In genomic region chr12:79452882-79453281, GRCm38 (mm10) we compare ENCODE assay signal across 24 mouse cellular contexts.
A peak's percentile ranks its signal among the peaks of the same experiment; 100 is the strongest.
DNase-seq lines count a peak whose midpoint lies in the region; TF ChIP-seq lines count a peak whose summit lies in the region.
"Had no signal": no experiment of that assay in that cellular context is flagged by ENCODE, and none has a peak within 500 bp of the region (broad histone marks: within the 10 kb centered on the region; RNA-seq: fewer than 3 reads in every experiment).

No protein-coding gene starts in this region.

- H3K4me3 ChIP-seq in lung, adult 2 months (replicated peaks; ENCODE audit: extremely low read depth, low read depth, low read length), result no peak overlapping the region
- H3K4me3 ChIP-seq: embryonic facial prominence, embryonic 13.5 days; erythroblast, embryonic 14.5 days; forebrain, embryonic 12.5 days; limb, embryonic 15.5 days; megakaryocyte, embryonic 14.5 days; midbrain, embryonic 15.5 days; neural tube, embryonic 12.5 days had no signal

- WGBS in lung, adult 2 months, result 56% methylated on average over 4 of the region's 4 CpGs

- TF ChIP-seq CTCF in lung, adult 2 months (IDR thresholded peaks at IDR 0.05; ENCODE audit: insufficient read depth, low read length), result no peak

- peak; percentile 57; the same call in 1 of the 2 replicates for TF ChIP-seq POLR2A in lung, adult 2 months (IDR thresholded peaks at IDR 0.05; ENCODE audit: borderline replicate concordance, extremely low read depth, low read depth, low read length)

- H3K4me1 ChIP-seq in lung, adult 2 months (ENCODE audit: control insufficient read depth, insufficient read depth, low read length), result peaks cover 5% of the 10 kb centered on the region
- H3K4me1 ChIP-seq: megakaryocyte, embryonic 14.5 days; midbrain, embryonic 15.5 days had no signal

- peak; percentile 25 to 66 for DNase-seq in adrenal gland, adult (ENCODE audit: inconsistent age in 2 of 2, low spot score in 1 of 2)
- DNase-seq in adrenal gland, postnatal 25 days, result no peak
- peak; percentile 6 for DNase-seq in kidney, adult 9 months
- DNase-seq in kidney, adult 18-20 months, result no peak
- DNase-seq in lung, adult 2 months, result no peak
- DNase-seq in lung, postnatal 25 days (ENCODE audit: low spot score), result peak; percentile 71
- DNase-seq in kidney, postnatal 25 days, result no peak
- DNase-seq in embryo, embryonic 10.5 days (ENCODE audit: low spot score), result no peak
- DNase-seq: cerebellum, adult 2 months; cerebellum, postnatal 25 days; embryo, embryonic 11 days; gastrocnemius, postnatal 25 days; kidney, adult 8-10 months; kidney, postnatal 36 days; retina, postnatal 1 day; right cerebral cortex, postnatal 25 days; spleen, adult 18-20 months had no signal

Comparison
In these comparisons a context has a peak if more than half of its experiments do, and no peak if none do; other contexts are left out.
1. DNase-seq: peak in adrenal gland, adult (2 of 2), kidney, adult 9 months (single experiment) and lung, postnatal 25 days (single experiment); none in adrenal gland, postnatal 25 days (single experiment), kidney, adult 18-20 months (single experiment), lung, adult 2 months (single experiment), kidney, postnatal 25 days (0 of 2) and embryo, embryonic 10.5 days (single experiment).